Mouse (Mus musculus): ENCODE data around the gene Itga6.
"Not testable (repeated sequence)": the region's sequence is repeated elsewhere in the genome, so short reads cannot be mapped to it uniquely, and the experiment has no call there.

Gene Itga6

GRCm38 (mm10) chr2:71745610-71746374 is at the start of gene Itga6:
Itga6 (plus strand) TSS chr2:71745616.
- ATAC-seq (ENCODE audit: low TSS enrichment): no peak

GRCm38 (mm10) chr2:71696776-71697175 is 48.6 kb upstream of the Itga6 start:
- no peak for ATAC-seq (ENCODE audit: low TSS enrichment)

DNA sequence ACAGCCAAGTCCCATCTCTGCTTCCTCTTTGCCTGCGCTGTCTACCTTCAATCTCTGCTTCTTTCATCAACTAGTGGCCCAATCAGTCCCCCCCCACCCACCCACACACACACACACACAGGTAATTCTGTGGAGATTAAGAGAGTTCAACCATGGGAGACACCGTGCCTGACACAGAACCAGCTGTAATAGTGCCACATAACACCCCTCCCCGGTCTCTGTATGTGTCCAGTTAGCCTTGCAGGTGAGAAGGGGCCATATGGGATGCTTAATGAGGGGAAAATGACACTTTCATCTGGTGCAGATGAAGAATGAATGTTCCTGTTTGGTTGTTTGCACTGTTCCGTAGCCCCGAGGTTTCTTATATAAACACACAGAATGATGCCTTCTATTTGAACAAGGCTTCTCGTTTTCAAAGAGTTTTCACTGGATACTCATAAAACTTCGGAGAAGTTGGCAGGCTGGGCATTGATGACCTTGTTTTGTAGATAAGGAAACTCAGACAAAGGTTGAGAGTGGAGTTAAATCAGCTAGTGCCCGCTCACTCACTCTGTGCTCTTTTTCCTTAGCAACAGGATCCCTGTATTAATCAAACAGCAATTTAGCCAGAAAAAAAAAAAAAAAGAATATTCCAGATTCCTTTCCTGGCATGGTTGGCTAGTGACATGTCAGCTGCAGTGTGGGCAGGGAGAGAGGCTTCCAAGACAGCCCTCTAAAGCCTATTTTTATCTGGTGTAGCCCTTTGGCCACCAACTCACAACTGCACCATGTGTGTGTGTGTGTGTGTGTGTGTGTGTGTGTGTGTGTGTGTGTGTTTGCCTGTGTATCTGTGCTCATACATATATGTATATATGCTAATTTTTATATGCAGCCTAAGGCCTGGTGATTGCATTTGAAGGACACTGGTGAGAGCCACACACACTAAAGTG is 47.7 kb upstream of the Itga6 start:
- no peak for ATAC-seq (ENCODE audit: low TSS enrichment)

- ATAC-seq (ENCODE audit: low TSS enrichment): no peak
Observed at GRCm38 (mm10) chr2:71698366-71698765, 47.0 kb upstream of the Itga6 start.

DNA sequence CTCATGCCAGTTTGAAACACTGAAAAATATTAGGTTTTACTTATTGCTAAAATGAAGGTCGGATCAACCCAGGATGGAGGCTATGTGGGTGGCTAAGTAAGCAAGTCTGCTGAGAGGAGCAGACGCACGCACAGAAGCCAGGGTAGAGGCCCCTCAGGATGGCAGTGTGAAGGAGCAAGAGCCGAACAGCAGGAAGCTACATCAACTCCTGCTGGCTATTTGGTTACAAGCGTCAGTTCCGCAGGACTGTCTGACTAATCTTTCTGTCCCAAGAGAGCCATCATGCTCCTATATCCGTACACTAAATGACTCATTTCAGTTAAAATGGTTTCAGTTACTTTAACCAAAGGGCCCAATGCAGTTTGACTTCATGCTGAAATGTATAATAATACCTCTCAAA is 46.5 kb upstream of the Itga6 start:
- ATAC-seq (ENCODE audit: low TSS enrichment): peak; percentile 55; the same call in 1 of the 2 replicates

GRCm38 (mm10) chr2:71701341-71701740 is 44.1 kb upstream of the Itga6 start:
- no peak for ATAC-seq (ENCODE audit: low TSS enrichment)

- no peak for ATAC-seq (ENCODE audit: low TSS enrichment)
Observed at GRCm38 (mm10) chr2:71704309-71704708, 41.1 kb upstream of the Itga6 start.

GRCm38 (mm10) chr2:71708886-71709285 is 36.5 kb upstream of the Itga6 start:
- ATAC-seq (ENCODE audit: low TSS enrichment): no peak

GRCm38 (mm10) chr2:71711640-71712039 is 33.8 kb upstream of the Itga6 start:
- no peak for ATAC-seq (ENCODE audit: low TSS enrichment)

DNA sequence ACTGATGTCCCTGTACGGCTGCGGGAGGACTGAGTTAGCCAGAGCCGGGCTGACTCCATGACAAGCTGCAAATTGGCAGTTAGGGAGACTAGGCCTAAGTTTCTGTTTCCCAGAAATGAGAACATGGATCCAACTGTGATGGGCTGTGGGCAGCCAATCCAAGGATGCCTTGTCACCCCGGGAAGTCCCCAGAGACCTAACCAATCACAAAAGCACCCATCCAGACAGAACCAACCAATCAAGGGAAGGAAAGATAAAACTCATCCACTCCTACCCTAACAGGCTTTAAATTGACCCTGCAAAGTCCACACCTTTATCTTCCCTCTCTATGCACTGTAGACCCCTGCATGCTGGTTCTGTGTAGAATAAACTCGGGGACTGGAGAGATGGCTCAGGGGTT is 31.0 kb upstream of the Itga6 start:
- ATAC-seq (ENCODE audit: low TSS enrichment): no peak

DNA sequence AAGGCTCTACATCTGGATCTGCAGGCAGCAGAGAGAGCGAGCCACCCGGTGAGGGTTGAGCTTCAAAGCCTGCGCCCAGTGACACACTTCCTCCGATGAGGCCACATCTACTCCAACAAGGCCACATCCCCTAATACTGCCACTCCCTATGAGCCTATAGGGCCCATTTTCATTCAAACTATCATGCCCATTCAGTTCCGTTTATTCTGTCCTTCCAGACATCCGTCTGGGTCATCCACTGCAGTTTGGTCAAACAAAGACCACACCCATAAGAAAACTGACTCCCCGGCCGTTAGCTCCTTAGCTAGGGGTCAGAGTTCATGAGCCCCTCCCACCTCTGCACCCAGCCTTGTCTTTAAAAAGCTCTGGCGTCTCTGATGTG is 26.4 kb upstream of the Itga6 start:
- ATAC-seq (ENCODE audit: low TSS enrichment): no peak

DNA sequence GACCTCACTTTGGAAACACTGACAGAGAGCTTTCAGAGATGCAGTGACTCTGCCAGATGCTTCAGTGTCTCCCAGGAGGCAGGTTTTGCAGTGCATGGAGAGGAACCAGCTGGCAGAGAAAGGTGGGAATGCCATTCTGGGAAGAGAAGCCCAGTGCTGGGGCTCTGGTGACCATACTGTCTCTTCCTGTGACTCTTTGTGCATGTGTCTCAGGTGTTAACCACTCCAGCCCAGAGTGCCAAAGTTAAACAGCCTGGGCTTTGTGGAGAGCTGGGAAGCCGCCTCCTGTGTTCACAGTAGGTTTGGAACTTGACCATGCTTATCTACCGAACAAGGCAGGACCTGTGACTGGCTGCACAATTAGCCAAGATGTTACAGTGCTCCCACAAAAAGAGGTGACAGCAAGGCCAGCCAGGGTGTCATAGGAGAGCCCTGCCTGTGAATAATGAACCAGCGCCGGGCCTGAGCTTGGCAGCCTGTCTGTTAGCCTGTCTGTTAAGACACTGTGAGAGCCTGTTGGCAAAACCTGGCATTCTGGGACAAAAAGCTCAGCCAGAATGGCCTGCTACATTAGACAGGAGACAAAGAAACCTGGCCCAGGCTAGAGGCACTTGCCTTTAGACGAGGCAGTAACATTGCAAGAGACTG is 25.9 kb upstream of the Itga6 start:
- no peak for ATAC-seq (ENCODE audit: low TSS enrichment)

GRCm38 (mm10) chr2:71720556-71720955 is 24.9 kb upstream of the Itga6 start:
- not testable (repeated sequence) for ATAC-seq (ENCODE audit: low TSS enrichment)

- ATAC-seq (ENCODE audit: low TSS enrichment): no peak
Observed at GRCm38 (mm10) chr2:71722913-71723312, 22.5 kb upstream of the Itga6 start.

DNA sequence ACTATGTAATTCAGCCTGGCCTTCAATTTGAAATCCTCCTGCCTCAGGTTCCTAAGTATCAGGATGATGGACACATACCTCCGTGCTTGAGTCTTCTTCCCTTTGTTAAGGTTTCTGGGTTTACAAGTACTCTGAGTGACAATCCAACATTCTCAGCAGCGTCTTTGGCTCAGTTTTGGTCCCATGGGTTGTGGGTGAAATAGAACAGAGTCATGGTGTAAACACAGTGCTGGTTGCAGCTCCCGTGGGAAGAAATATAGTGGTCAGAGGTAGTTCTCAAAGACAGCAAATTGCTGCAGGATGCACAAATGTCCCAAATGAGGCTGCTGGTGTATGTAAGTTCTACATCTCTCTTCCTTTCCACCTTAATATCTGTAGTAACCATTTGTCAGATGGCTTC is 21.8 kb upstream of the Itga6 start:
- no peak for ATAC-seq (ENCODE audit: low TSS enrichment)

DNA sequence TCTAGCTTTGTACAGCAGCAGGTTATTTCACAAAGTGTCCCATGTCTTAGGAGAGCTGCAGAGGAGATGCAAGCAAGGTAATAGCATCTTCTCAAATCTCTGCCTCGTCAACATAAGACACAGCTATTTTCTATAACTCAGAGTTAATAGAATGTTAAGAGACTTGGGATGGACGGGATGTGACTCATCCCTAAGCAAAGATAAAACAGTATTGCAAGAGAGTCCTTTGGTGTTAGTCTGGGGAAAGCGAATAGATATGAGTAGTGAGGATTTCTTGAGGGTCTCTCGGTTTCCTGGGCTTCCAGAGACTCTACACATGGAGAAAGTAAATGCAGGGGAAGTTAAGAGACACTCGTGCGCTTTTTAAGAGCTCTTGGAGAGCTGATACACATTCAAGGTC is 21.4 kb upstream of the Itga6 start:
- ATAC-seq (ENCODE audit: low TSS enrichment): no peak

DNA sequence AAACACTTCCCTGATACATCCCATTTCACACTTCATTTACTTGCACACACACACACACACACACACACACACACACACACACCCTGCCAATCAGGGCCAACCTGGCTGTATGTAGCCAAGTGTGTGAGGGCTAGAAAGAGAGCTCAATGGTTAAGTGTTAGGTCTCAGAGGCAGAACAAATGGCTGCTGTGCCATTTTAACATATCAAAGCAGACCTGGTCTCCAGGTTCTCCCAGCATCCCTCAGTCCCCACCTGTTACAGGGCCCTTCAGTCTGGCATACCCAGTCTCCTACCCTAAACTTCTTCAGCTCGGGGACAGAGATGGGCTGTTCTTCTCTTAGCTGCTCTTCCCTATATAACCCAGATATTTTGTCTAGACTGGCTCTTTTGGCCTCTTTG is 20.0 kb upstream of the Itga6 start:
- ATAC-seq (ENCODE audit: low TSS enrichment): no peak

GRCm38 (mm10) chr2:71726883-71727676 is 18.3 kb upstream of the Itga6 start:
- no peak for ATAC-seq (ENCODE audit: low TSS enrichment)

GRCm38 (mm10) chr2:71728341-71728740 is 17.1 kb upstream of the Itga6 start:
- ATAC-seq (ENCODE audit: low TSS enrichment): no peak

DNA sequence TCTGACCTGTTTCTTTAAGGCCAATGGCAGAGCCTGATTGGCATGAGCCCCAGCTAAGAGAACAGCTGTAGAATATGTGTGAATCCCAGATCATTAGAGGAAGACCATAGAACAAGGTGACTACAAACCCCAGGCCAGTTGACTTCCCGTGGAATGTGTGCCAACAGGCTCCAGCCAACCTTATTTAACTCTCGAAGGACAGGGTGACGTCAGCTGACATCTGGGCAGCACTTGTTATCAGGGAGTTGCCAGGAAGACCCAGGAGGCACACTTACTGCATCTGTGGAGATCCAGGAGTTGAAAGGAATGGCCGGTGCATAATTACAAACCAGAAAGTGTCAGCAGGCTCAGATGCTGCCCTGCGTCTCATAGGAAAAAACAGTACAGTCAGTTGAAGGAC is 16.6 kb upstream of the Itga6 start:
- no peak for ATAC-seq (ENCODE audit: low TSS enrichment)

Data from frontal cortex, adult (tissue).